Mouse (Mus musculus) frontal cortex, adult (tissue): ENCODE measurements around the gene Gpatch8.

Experiments used
- ATAC-seq: cut with Nextera tagmentation; 2 replicates; pipeline ENCODE4 v1.9.2; 2017; ENCODE audit warnings: mild to moderate bottlenecking, moderate library complexity, mixed read lengths; ENCODE audit not compliant: low TSS enrichment

The Gpatch8 gene

DNA sequence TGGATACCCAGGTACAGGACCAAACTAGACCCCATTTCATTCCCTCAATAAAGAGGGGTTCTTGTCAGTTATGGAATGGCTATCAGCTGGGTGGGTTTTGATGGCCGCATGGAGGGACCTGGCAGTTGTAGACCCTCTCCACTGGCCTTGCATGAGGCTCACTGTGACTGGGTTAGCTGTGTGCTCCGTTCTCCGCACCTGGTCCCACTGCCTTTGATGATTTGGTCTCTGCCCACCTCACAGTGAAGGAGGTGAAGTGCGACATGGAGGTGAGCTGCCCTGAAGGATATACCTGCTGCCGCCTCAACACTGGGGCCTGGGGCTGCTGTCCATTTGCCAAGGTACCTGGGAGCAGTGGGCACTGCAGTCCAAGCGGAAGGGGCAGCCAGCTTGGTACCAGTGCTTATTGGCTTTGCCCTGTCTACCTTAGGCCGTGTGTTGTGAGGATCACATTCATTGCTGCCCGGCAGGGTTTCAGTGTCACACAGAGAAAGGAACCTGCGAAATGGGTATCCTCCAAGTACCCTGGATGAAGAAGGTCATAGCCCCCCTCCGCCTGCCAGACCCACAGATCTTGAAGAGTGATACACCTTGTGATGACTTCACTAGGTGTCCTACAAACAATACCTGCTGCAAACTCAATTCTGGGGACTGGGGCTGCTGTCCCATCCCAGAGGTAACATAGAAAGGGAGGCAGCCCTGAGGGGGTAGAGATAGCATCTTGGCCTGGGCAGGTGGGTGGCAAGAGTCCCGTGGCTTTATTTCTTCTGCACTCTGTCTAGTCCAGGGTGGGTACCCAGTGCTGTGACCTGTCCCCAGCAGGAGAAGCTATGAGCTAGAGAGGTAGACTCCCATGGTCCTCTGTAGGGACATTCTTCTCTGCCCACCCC, 121.1 kb downstream of the Gpatch8 start:
- ATAC-seq = no peak

- peak; percentile 33 for ATAC-seq
These were observed 121.8 kb downstream of the Gpatch8 start for GRCm38 (mm10) chr11:102434406-102434805.

DNA sequence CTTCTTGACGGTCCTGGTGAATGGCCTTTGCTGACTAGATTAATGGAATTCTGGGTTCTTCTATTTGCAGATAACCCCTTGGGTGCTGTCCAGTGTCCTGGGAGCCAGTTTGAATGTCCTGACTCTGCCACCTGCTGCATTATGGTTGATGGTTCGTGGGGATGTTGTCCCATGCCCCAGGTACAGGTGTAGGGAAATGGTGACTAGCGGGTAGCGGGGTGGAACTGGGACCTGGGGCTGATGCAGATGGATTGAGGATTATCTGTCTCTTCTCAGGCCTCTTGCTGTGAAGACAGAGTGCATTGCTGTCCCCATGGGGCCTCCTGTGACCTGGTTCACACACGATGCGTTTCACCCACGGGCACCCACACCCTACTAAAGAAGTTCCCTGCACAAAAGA, 122.3 kb downstream of the Gpatch8 start:
- ATAC-seq = no peak

- no peak for ATAC-seq
These were observed 123.3 kb downstream of the Gpatch8 start for GRCm38 (mm10) chr11:102432896-102433295.

- no peak for ATAC-seq
These were observed 123.9 kb downstream of the Gpatch8 start for GRCm38 (mm10) chr11:102432115-102432843.

- ATAC-seq = no peak
These were observed 124.5 kb downstream of the Gpatch8 start for GRCm38 (mm10) chr11:102431728-102432114.

DNA sequence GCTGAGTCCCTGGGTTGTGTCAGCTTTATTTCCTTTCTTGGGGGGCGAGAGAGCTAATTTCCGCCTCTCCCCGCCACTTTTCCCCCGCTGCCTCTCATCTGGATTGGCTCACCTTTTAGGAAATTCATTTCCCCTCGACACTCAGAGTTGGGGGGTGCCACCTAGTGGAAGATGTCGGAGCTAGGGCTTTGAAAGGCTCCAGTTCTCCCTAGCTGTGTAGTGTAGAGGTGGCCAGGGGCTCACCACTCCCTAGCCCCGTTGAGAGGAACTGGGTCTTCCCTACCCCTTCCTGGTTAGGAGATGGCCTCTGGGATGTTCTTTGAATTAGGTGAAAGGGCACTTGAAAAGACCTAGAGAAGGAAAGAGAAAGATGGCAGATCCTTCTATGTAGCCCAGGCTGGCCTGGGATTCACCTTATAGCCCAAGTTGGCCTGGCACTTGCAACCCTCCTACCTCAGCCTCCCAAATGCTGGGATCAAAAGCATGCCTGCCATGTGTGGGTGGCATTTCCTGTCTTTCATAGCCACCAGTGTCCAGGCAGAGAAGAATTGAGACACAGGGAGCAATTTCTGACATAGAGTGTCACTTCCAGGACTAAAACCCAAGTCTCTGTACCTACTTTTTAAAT, 125.1 kb downstream of the Gpatch8 start:
- peak; percentile 45; the same call in 1 of the 2 replicates for ATAC-seq

GRCm38 (mm10) chr11:102430121-102431017, 125.8 kb downstream of the Gpatch8 start, which contains the start of gene Grn:
Gene Grn (plus strand): TSS chr11:102430315.
- peak; percentile 82 for ATAC-seq

- ATAC-seq = no peak
These were observed 126.6 kb downstream of the Gpatch8 start for GRCm38 (mm10) chr11:102429551-102429950.

DNA sequence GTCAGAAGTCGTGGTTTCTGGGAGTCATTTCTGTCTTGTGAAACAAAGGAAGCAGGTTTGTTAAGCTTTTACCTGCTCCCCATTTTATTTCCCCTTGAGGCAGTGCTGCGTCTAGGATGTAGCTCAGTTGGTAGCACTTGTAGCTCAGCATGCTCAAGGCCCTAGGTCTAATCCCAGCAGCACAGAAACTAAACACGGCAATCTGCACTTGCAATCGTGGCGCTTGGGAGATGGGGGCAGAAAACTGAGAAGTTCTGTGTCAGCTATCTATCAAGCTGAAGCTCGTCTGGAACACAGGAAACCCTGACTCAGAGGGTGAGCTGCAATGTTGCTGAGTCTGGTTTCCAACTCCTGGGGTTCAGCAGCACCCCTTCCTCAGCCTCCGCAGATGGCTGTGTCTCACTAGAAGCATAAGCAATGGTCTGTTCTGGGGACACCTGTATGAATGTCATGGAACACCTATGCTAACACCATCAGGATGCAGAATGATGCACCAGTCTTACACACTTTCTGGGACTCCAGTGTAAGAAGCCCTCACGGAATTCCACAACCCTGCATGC, 127.1 kb downstream of the Gpatch8 start:
- ATAC-seq = no peak
